Comparison of ENCODE assay signal across 28 mouse cellular contexts in genomic region chr19:40452201-40452600, GRCm38 (mm10).
DNase-seq lines count a peak whose midpoint lies in the region; ATAC-seq and TF ChIP-seq lines count a peak whose summit lies in the region.
"Had no signal": no experiment of that assay in that cellular context is flagged by ENCODE, and none has a peak within 500 bp of the region (broad histone marks: within the 10 kb centered on the region; RNA-seq: fewer than 3 reads in every experiment).

No protein-coding gene starts in this region.

- no peak overlapping the region for H3K9ac ChIP-seq in heart, postnatal 0 days (replicated peaks; ENCODE audit: low read depth, low read length)
- H3K9ac ChIP-seq: embryonic facial prominence, embryonic 12.5 days; forebrain, embryonic 15.5 days; heart, embryonic 15.5 days; hindbrain, embryonic 14.5 days; limb, embryonic 13.5 days had no signal

- ATAC-seq in heart, postnatal 0 days (ENCODE audit: insufficient read depth, low read depth), result no peak
- ATAC-seq: activated CD4-positive, CD25-positive, alpha-beta regulatory T cell, adult 4 months; CD4-positive, CD25-positive, alpha-beta regulatory T cell, adult 4 months; forebrain, embryonic 15.5 days; inflammation-experienced regulatory T-cells, adult 6 months had no signal

- no peaks in the 10 kb centered on the region for H3K27me3 ChIP-seq in heart, postnatal 0 days (ENCODE audit: control insufficient read depth, insufficient read depth, low read length)
- no peaks in the 10 kb centered on the region for H3K27me3 ChIP-seq in E14TG2a.4 (ENCODE audit: insufficient read depth, low read length)
- H3K27me3 ChIP-seq: embryonic facial prominence, embryonic 12.5 days; forebrain, embryonic 15.5 days; heart, embryonic 15.5 days; limb, embryonic 13.5 days had no signal

- WGBS in heart, postnatal 0 days, result 97% methylated on average over 2 of the region's 2 CpGs

- intact Hi-C loops in left cerebral cortex, adult 2 months (cut with DNase I), result no loop called here
- intact Hi-C loops in left cerebral cortex, postnatal 36 days (cut with DNase I), result no loop called here

- no peak overlapping the region for H3K4me2 ChIP-seq in heart, postnatal 0 days (ENCODE audit: low read depth, low read length)
- H3K4me2 ChIP-seq: embryonic facial prominence, embryonic 12.5 days; forebrain, embryonic 15.5 days; heart, embryonic 15.5 days; hindbrain, embryonic 14.5 days; limb, embryonic 13.5 days; liver, embryonic 11.5 days; midbrain, embryonic 11.5 days had no signal

- no peak for DNase-seq in heart, postnatal 0 days (ENCODE audit: low spot score)
- no peak for DNase-seq in heart, adult 9 months (ENCODE audit: low spot score in 2 of 2)
- no peak for DNase-seq in left cerebral cortex, adult 2 months (ENCODE audit: extremely low spot score in 1 of 2, low spot score in 2 of 2)
- DNase-seq in left cerebral cortex, postnatal 36 days (ENCODE audit: low spot score in 2 of 2), result no peak
- no peak for DNase-seq in brain, embryonic 14.5 days (ENCODE audit: low read depth)
- no peak for DNase-seq in adrenal gland, postnatal 14 days
- DNase-seq: adrenal gland, adult 2 months; cerebellum, adult 9-10 months; embryo, embryonic 11 days; gastrocnemius, postnatal 10 days; heart, postnatal 4 days; kidney, adult 8-10 months; layer of hippocampus, adult 9-11 months; lung, postnatal 10 days; thymus, postnatal 4 days had no signal

- no peak for TF ChIP-seq EP300 in heart, postnatal 0 days (IDR thresholded peaks at IDR 0.05; ENCODE audit: low read depth)

- no peak overlapping the region for H3K27ac ChIP-seq in heart, postnatal 0 days (ENCODE audit: low read depth)
- no peak overlapping the region for H3K27ac ChIP-seq in left cerebral cortex, adult 2 months
- H3K27ac ChIP-seq: embryonic facial prominence, embryonic 12.5 days; forebrain, embryonic 15.5 days; heart, embryonic 10.5 days; heart, embryonic 15.5 days; hindbrain, embryonic 14.5 days; kidney, postnatal 0 days; limb, embryonic 13.5 days had no signal

- peaks cover 12% of the 10 kb centered on the region; the same call in 1 of the 2 replicates for H3K4me1 ChIP-seq in heart, postnatal 0 days (ENCODE audit: control insufficient read depth, insufficient read depth)
- H3K4me1 ChIP-seq in E14TG2a.4 (replicated peaks; ENCODE audit: low read depth, low read length), result peaks cover 28% of the 10 kb centered on the region
- H3K4me1 ChIP-seq: embryonic facial prominence, embryonic 12.5 days; forebrain, embryonic 15.5 days; limb, embryonic 13.5 days had no signal

- peaks cover 47% of the 10 kb centered on the region for H3K36me3 ChIP-seq in heart, postnatal 0 days (replicated peaks; ENCODE audit: control insufficient read depth, insufficient read depth, low read length)
- H3K36me3 ChIP-seq in E14TG2a.4 (ENCODE audit: insufficient read depth, low read length), result no peaks in the 10 kb centered on the region
- H3K36me3 ChIP-seq: embryonic facial prominence, embryonic 12.5 days had no signal

- TF ChIP-seq POLR2A in brain, embryonic 14.5 days (IDR thresholded peaks at IDR 0.05; ENCODE audit: borderline replicate concordance, extremely low read depth, insufficient read depth, insufficient read length, poor library complexity, severe bottlenecking), result no peak

- no peaks in the 10 kb centered on the region for H3K9me3 ChIP-seq in heart, postnatal 0 days (replicated peaks; ENCODE audit: control insufficient read depth, low read length)
- H3K9me3 ChIP-seq in E14TG2a.4 (ENCODE audit: low read length), result no peaks in the 10 kb centered on the region
- H3K9me3 ChIP-seq: embryonic facial prominence, embryonic 12.5 days; forebrain, embryonic 15.5 days; heart, embryonic 10.5 days; heart, embryonic 15.5 days; limb, embryonic 13.5 days had no signal

- no peak overlapping the region for H3K4me3 ChIP-seq in heart, postnatal 0 days (ENCODE audit: low read depth, low read length)
- H3K4me3 ChIP-seq in left cerebral cortex, adult 2 months, result no peak overlapping the region
- no peak overlapping the region for H3K4me3 ChIP-seq in E14TG2a.4 (replicated peaks; ENCODE audit: low read length)
- H3K4me3 ChIP-seq: embryonic facial prominence, embryonic 12.5 days; forebrain, embryonic 15.5 days; heart, embryonic 10.5 days; heart, embryonic 15.5 days; limb, embryonic 13.5 days had no signal

- TF ChIP-seq CTCF in heart, postnatal 0 days (IDR thresholded peaks at IDR 0.05; ENCODE audit: low read depth), result peak; percentile 24; the same call in 1 of the 2 replicates
- peak; percentile 15 for TF ChIP-seq CTCF in left cerebral cortex, adult 2 months (IDR thresholded peaks at IDR 0.05)
- peak; percentile 70 for TF ChIP-seq CTCF in E14TG2a.4 (conservative IDR thresholded peaks at IDR 0.05; ENCODE audit: low read length)
- TF ChIP-seq CTCF in brain, embryonic 14.5 days (IDR thresholded peaks at IDR 0.05; ENCODE audit: borderline replicate concordance, extremely low read depth, insufficient read depth, insufficient read length), result peak; percentile 9; the same call in 1 of the 2 replicates

Comparison
In these comparisons a context has a peak if more than half of its experiments do, and no peak if none do; other contexts are left out.
1. CTCF ChIP-seq: peak in every context shown above with its lines; median percentile 70 in E14TG2a.4; 24 in heart, postnatal 0 days; 15 in left cerebral cortex, adult 2 months; 9 in brain, embryonic 14.5 days.